Mouse (Mus musculus): ENCODE data around the gene Gm20388. TPM values are rescaled to one million over a fixed set of nuclear protein-coding genes. Genes with fewer than 3 reads are reported as not detected.
A peak's percentile ranks its signal among the peaks of the same experiment; 100 is the strongest.

Gene Gm20388
- polyA plus RNA-seq, 1 experiment from 2014 or later, result not detected

GRCm38 (mm10) chr8:120642031-120642662 is 731.5 kb downstream of the Gm20388 start:
- Histone ChIP-seq H3K36me3 (ENCODE audit: control insufficient read depth, insufficient read depth, low read length) (no peaks in the 10 kb centered on the region), H3K4me1 (ENCODE audit: control insufficient read depth in 2 of 2, insufficient read depth in 2 of 2, low read length in 2 of 2) (peaks cover 2 to 8% of the 10 kb centered on the region in 2 experiments; a peak in 3 of 4 replicates), H3K9ac (ENCODE audit: low read length) (no peak overlapping the region), H3K4me3 (ENCODE audit: control insufficient read depth in 1 of 2, insufficient read depth in 1 of 2, low read depth in 1 of 2, low read length in 2 of 2) (no peak overlapping the region), H3K27me3 (ENCODE audit: control insufficient read depth, insufficient read depth, low read length) (no peaks in the 10 kb centered on the region), H3K9me3 (ENCODE audit: control insufficient read depth, low read length) (no peaks in the 10 kb centered on the region), H3K4me2 (ENCODE audit: low read length) (no peak overlapping the region), H3K27ac (replicated peaks in 1 of 2; ENCODE audit: control insufficient read depth in 1 of 2, insufficient read depth in 1 of 2, low read depth in 2 of 2, low read length in 2 of 2) (no peak overlapping the region)
- ATAC-seq (ENCODE audit: insufficient number of reproducible peaks, insufficient read depth, low FRiP score, low read depth), result no peak
- WGBS, result 75% methylated on average over 10 of the region's 10 CpGs

GRCm38 (mm10) chr8:120644663-120645062 is 734.0 kb downstream of the Gm20388 start:
- no peaks in the 10 kb centered on the region for H3K27me3 ChIP-seq (ENCODE audit: control insufficient read depth, insufficient read depth, low read length)
- no peak overlapping the region for H3K9ac ChIP-seq (ENCODE audit: low read length)
- WGBS, result 49% methylated on average over 7 of the region's 7 CpGs
- H3K4me1 ChIP-seq (ENCODE audit: control insufficient read depth in 2 of 2, insufficient read depth in 2 of 2, low read length in 2 of 2), result peaks cover 2 to 8% of the 10 kb centered on the region in 2 experiments; a peak in 3 of 4 replicates
- no peaks in the 10 kb centered on the region for H3K9me3 ChIP-seq (ENCODE audit: control insufficient read depth, low read length)
- H3K36me3 ChIP-seq (ENCODE audit: control insufficient read depth, insufficient read depth, low read length), result no peaks in the 10 kb centered on the region
- peak; percentile 39; the same call in 1 of the 2 replicates for ATAC-seq (ENCODE audit: insufficient number of reproducible peaks, insufficient read depth, low FRiP score, low read depth)
- H3K27ac ChIP-seq (replicated peaks in 1 of 2; ENCODE audit: control insufficient read depth in 1 of 2, insufficient read depth in 1 of 2, low read depth in 2 of 2, low read length in 2 of 2), result peak overlapping the region in 1 of 2 experiments; percentile 37; a peak in 1 of 4 replicates
- H3K4me3 ChIP-seq (ENCODE audit: control insufficient read depth in 1 of 2, insufficient read depth in 1 of 2, low read depth in 1 of 2, low read length in 2 of 2), result no peak overlapping the region
- H3K4me2 ChIP-seq (ENCODE audit: low read length), result no peak overlapping the region

- ATAC-seq (ENCODE audit: insufficient number of reproducible peaks, insufficient read depth, low FRiP score, low read depth), result no peak
- Histone ChIP-seq H3K27ac (replicated peaks in 1 of 2; ENCODE audit: control insufficient read depth in 1 of 2, insufficient read depth in 1 of 2, low read depth in 2 of 2, low read length in 2 of 2) (no peak within 1 kb of the TSS), H3K9ac (ENCODE audit: low read length) (no peak within 1 kb of the TSS), H3K27me3 (ENCODE audit: control insufficient read depth, insufficient read depth, low read length) (no peaks in the 10 kb centered on the region), H3K4me3 (ENCODE audit: control insufficient read depth in 1 of 2, insufficient read depth in 1 of 2, low read depth in 1 of 2, low read length in 2 of 2) (no peak within 1 kb of the TSS), H3K4me2 (ENCODE audit: low read length) (no peak within 1 kb of the TSS), H3K4me1 (ENCODE audit: control insufficient read depth in 2 of 2, insufficient read depth in 2 of 2, low read length in 2 of 2) (peaks cover 2 to 13% of the 10 kb centered on the region in 2 experiments; a peak in 3 of 4 replicates), H3K9me3 (ENCODE audit: control insufficient read depth, low read length) (no peaks in the 10 kb centered on the region), H3K36me3 (ENCODE audit: control insufficient read depth, insufficient read depth, low read length) (no peaks in the 10 kb centered on the region)
- WGBS, result 62% methylated on average over 7 of the region's 7 CpGs
Measured at GRCm38 (mm10) chr8:120647532-120647931, 736.9 kb downstream of the Gm20388 start, which contains the start of gene 1190005I06Rik. Gene 1190005I06Rik, minus strand, starts transcription at chr8:120647632.

- Histone ChIP-seq H3K4me3 (ENCODE audit: control insufficient read depth in 1 of 2, insufficient read depth in 1 of 2, low read depth in 1 of 2, low read length in 2 of 2) (no peak overlapping the region), H3K9ac (ENCODE audit: low read length) (no peak overlapping the region), H3K27ac (replicated peaks in 1 of 2; ENCODE audit: control insufficient read depth in 1 of 2, insufficient read depth in 1 of 2, low read depth in 2 of 2, low read length in 2 of 2) (no peak overlapping the region), H3K4me2 (ENCODE audit: low read length) (no peak overlapping the region), H3K4me1 (ENCODE audit: control insufficient read depth in 2 of 2, insufficient read depth in 2 of 2, low read length in 2 of 2) (no peaks in the 10 kb centered on the region), H3K36me3 (ENCODE audit: control insufficient read depth, insufficient read depth, low read length) (peaks cover 67% of the 10 kb centered on the region), H3K9me3 (ENCODE audit: control insufficient read depth, low read length) (no peaks in the 10 kb centered on the region), H3K27me3 (ENCODE audit: control insufficient read depth, insufficient read depth, low read length) (no peaks in the 10 kb centered on the region)
- 93% methylated on average over 7 of the region's 7 CpGs for WGBS
- no peak for ATAC-seq (ENCODE audit: insufficient number of reproducible peaks, insufficient read depth, low FRiP score, low read depth)
Measured at GRCm38 (mm10) chr8:120656322-120657052, 745.8 kb downstream of the Gm20388 start.

GRCm38 (mm10) chr8:120657415-120657814 is 746.8 kb downstream of the Gm20388 start:
- 92% methylated on average over 8 of the region's 8 CpGs for WGBS
- Histone ChIP-seq H3K36me3 (ENCODE audit: control insufficient read depth, insufficient read depth, low read length) (peaks cover 67% of the 10 kb centered on the region), H3K9ac (ENCODE audit: low read length) (no peak overlapping the region)

GRCm38 (mm10) chr8:120664566-120664965 is 753.9 kb downstream of the Gm20388 start:
- H3K27ac ChIP-seq (replicated peaks in 1 of 2; ENCODE audit: control insufficient read depth in 1 of 2, insufficient read depth in 1 of 2, low read depth in 2 of 2, low read length in 2 of 2), result no peak overlapping the region
- no peak overlapping the region for H3K9ac ChIP-seq (ENCODE audit: low read length)
- no peak overlapping the region for H3K4me2 ChIP-seq (ENCODE audit: low read length)
- no peak overlapping the region for H3K4me3 ChIP-seq (ENCODE audit: control insufficient read depth in 1 of 2, insufficient read depth in 1 of 2, low read depth in 1 of 2, low read length in 2 of 2)
- WGBS, result 84% methylated on average over 6 of the region's 6 CpGs
- no peaks in the 10 kb centered on the region for H3K27me3 ChIP-seq (ENCODE audit: control insufficient read depth, insufficient read depth, low read length)
- peaks cover 11 to 34% of the 10 kb centered on the region in 2 experiments for H3K4me1 ChIP-seq (ENCODE audit: control insufficient read depth in 2 of 2, insufficient read depth in 2 of 2, low read length in 2 of 2)
- no peaks in the 10 kb centered on the region for H3K9me3 ChIP-seq (ENCODE audit: control insufficient read depth, low read length)
- no peak for ATAC-seq (ENCODE audit: insufficient number of reproducible peaks, insufficient read depth, low FRiP score, low read depth)
- peaks cover 27% of the 10 kb centered on the region for H3K36me3 ChIP-seq (ENCODE audit: control insufficient read depth, insufficient read depth, low read length)

More at GRCm38 (mm10) chr8:120657415-120657814, 746.8 kb downstream of the Gm20388 start:
- H3K9me3 ChIP-seq (ENCODE audit: control insufficient read depth, low read length), result no peaks in the 10 kb centered on the region
- H3K4me3 ChIP-seq (ENCODE audit: control insufficient read depth in 1 of 2, insufficient read depth in 1 of 2, low read depth in 1 of 2, low read length in 2 of 2), result no peak overlapping the region
- no peak overlapping the region for H3K4me2 ChIP-seq (ENCODE audit: low read length)
- H3K27me3 ChIP-seq (ENCODE audit: control insufficient read depth, insufficient read depth, low read length), result no peaks in the 10 kb centered on the region
- no peaks in the 10 kb centered on the region for H3K4me1 ChIP-seq (ENCODE audit: control insufficient read depth in 2 of 2, insufficient read depth in 2 of 2, low read length in 2 of 2)
- no peak overlapping the region for H3K27ac ChIP-seq (replicated peaks in 1 of 2; ENCODE audit: control insufficient read depth in 1 of 2, insufficient read depth in 1 of 2, low read depth in 2 of 2, low read length in 2 of 2)
- no peak for ATAC-seq (ENCODE audit: insufficient number of reproducible peaks, insufficient read depth, low FRiP score, low read depth)

- no peak overlapping the region for H3K27ac ChIP-seq (replicated peaks in 1 of 2; ENCODE audit: control insufficient read depth in 1 of 2, insufficient read depth in 1 of 2, low read depth in 2 of 2, low read length in 2 of 2)
Measured at GRCm38 (mm10) chr8:120665726-120666455, 755.2 kb downstream of the Gm20388 start.

More at GRCm38 (mm10) chr8:120665726-120666455, 755.2 kb downstream of the Gm20388 start:
- Histone ChIP-seq H3K9ac (ENCODE audit: low read length) (peak overlapping the region; percentile 97), H3K9me3 (ENCODE audit: control insufficient read depth, low read length) (no peaks in the 10 kb centered on the region), H3K4me1 (ENCODE audit: control insufficient read depth in 2 of 2, insufficient read depth in 2 of 2, low read length in 2 of 2) (peaks cover 11 to 38% of the 10 kb centered on the region in 2 experiments), H3K27me3 (ENCODE audit: control insufficient read depth, insufficient read depth, low read length) (no peaks in the 10 kb centered on the region), H3K36me3 (ENCODE audit: control insufficient read depth, insufficient read depth, low read length) (peaks cover 28% of the 10 kb centered on the region), H3K4me2 (ENCODE audit: low read length) (peak overlapping the region; percentile 92), H3K4me3 (ENCODE audit: control insufficient read depth in 1 of 2, insufficient read depth in 1 of 2, low read depth in 1 of 2, low read length in 2 of 2) (peak overlapping the region in 1 of 2 experiments; percentile 97; a peak in 1 of 4 replicates)
- WGBS, result 59% methylated on average over 3 of the region's 3 CpGs
- no peak for ATAC-seq (ENCODE audit: insufficient number of reproducible peaks, insufficient read depth, low FRiP score, low read depth)

Measured in heart, embryonic 14.5 days (tissue).